Mouse (Mus musculus) embryo, embryonic 11.5 days (tissue): ENCODE results near the gene Ggct.

Experiments
- DNase-seq: peaks from one replicate; pipeline ENCODE4 v3.0.0-alpha.2; 2012; ENCODE audit warnings: low read depth, low spot score

The Ggct gene

GRCm38 (mm10) chr6:54952542-54952941 is 40.2 kb downstream of the Ggct start:
- no peak for DNase-seq

- no peak for DNase-seq
These were observed 44.1 kb downstream of the Ggct start for GRCm38 (mm10) chr6:54948682-54949081.

GRCm38 (mm10) chr6:54946241-54946953 is 46.4 kb downstream of the Ggct start:
- no peak for DNase-seq

GRCm38 (mm10) chr6:54944551-54944950 is 48.2 kb downstream of the Ggct start:
- DNase-seq = no peak

GRCm38 (mm10) chr6:54943753-54944152 is 49.0 kb downstream of the Ggct start:
- no peak for DNase-seq

- no peak for DNase-seq
These were observed 49.5 kb downstream of the Ggct start for GRCm38 (mm10) chr6:54943292-54943691.

- no peak for DNase-seq
These were observed 51.6 kb downstream of the Ggct start for GRCm38 (mm10) chr6:54941149-54941548.

- no peak for DNase-seq
These were observed 52.6 kb downstream of the Ggct start for GRCm38 (mm10) chr6:54940126-54940525.

GRCm38 (mm10) chr6:54939631-54940030 is 53.1 kb downstream of the Ggct start:
- no peak for DNase-seq

GRCm38 (mm10) chr6:54936496-54936895 is 56.3 kb downstream of the Ggct start:
- DNase-seq = no peak

GRCm38 (mm10) chr6:54934930-54935329 is 57.8 kb downstream of the Ggct start:
- DNase-seq = no peak

- DNase-seq = no peak
These were observed 58.4 kb downstream of the Ggct start for GRCm38 (mm10) chr6:54934313-54934712.

- DNase-seq = no peak
These were observed 58.9 kb downstream of the Ggct start for GRCm38 (mm10) chr6:54933866-54934265.

- DNase-seq = no peak
These were observed 59.5 kb downstream of the Ggct start for GRCm38 (mm10) chr6:54933216-54933615.
